Mouse (Mus musculus) CH12.LX (cell line): Measurements from ENCODE around the gene Gria2. TPM values are rescaled to one million over a fixed set of nuclear protein-coding genes. Genes with fewer than 3 reads are reported as not detected.

ENCODE experiments used
- DNase-seq: peaks from one replicate; pipeline ENCODE4 v3.0.0-alpha.2; 2013; ENCODE audit errors: extremely low read depth
- H3K27ac ChIP-seq: 2 replicates; pipeline ENCODE4 v1.5.1; 2012; ENCODE audit warnings: low read depth, mild to moderate bottlenecking, control low read depth, moderate library complexity; ENCODE audit not compliant: insufficient read depth
- H3K27me3 ChIP-seq: replicated peaks from 2 replicates; pipeline ENCODE3; 2012; ENCODE audit warnings: inconsistent platforms
- H3K36me3 ChIP-seq, 2 experiments: replicated peaks in 1 of 2; 2 replicates each; pipeline versions ENCODE3 to v1.6.1; 2012; ENCODE audit warnings: inconsistent platforms in 1 of 2, low read length in 1 of 2, mild to moderate bottlenecking in 1 of 2, mixed read lengths in 1 of 2, moderate library complexity in 1 of 2; ENCODE audit not compliant: control insufficient read depth in 1 of 2, insufficient read depth in 1 of 2
- H3K4me1 ChIP-seq, 2 experiments: 2 replicates each; pipeline ENCODE4 v1.6.1; 2012; ENCODE audit warnings: inconsistent platforms in 1 of 2, moderate library complexity in 1 of 2; ENCODE audit not compliant: insufficient read depth in 2 of 2, control insufficient read depth in 1 of 2
- H3K4me2 ChIP-seq: 2 replicates; pipeline ENCODE4 v1.6.1; 2012; ENCODE audit warnings: low read depth, mild to moderate bottlenecking, control low read depth; ENCODE audit not compliant: poor library complexity, insufficient read depth, severe bottlenecking
- H3K4me3 ChIP-seq, 3 experiments: fragments of 150-350 bp in 1 of 3; sonication (generic) in 1 of 3; replicated peaks in 1 of 3; 2 replicates each; pipeline versions ENCODE3 to v1.5.1; 2011 to 2012; ENCODE audit warnings: low read depth in 2 of 3, low read length in 2 of 3, mild to moderate bottlenecking in 2 of 3, moderate library complexity in 2 of 3, control low read depth in 1 of 3, improper control_type of control experiment in 1 of 3, inconsistent platforms in 1 of 3, mixed read lengths in 1 of 3; ENCODE audit not compliant: poor library complexity in 1 of 3
- H3K79me2 ChIP-seq: replicated peaks from 2 replicates; pipeline ENCODE4 v1.6.1; 2012; ENCODE audit warnings: mild to moderate bottlenecking, moderate library complexity; ENCODE audit not compliant: control insufficient read depth, poor library complexity, insufficient read depth, severe bottlenecking; ENCODE audit errors: extremely low read depth
- H3K9ac ChIP-seq: 2 replicates; pipeline ENCODE4 v1.6.1; 2012; ENCODE audit warnings: low read depth, mild to moderate bottlenecking, control low read depth, moderate library complexity; ENCODE audit not compliant: insufficient read depth
- H3K9me3 ChIP-seq: replicated peaks from 2 replicates; pipeline ENCODE3; 2012; ENCODE audit warnings: low read length, inconsistent platforms, mixed read lengths
- BHLHE40 ChIP-seq: IDR thresholded peaks from 2 replicates; pipeline ENCODE4 v1.6.1; 2011; ENCODE audit warnings: mild to moderate bottlenecking, low read depth, low read length, improper control_type of control experiment
- E2F4 ChIP-seq: IDR thresholded peaks from 2 replicates; pipeline ENCODE4 v1.6.1; 2011; ENCODE audit warnings: low read depth, low read length, improper control_type of control experiment; ENCODE audit not compliant: insufficient replicate concordance
- ELF1 ChIP-seq: IDR thresholded peaks from 2 replicates; pipeline ENCODE4 v1.6.1; 2014; ENCODE audit warnings: low read depth, mild to moderate bottlenecking, inconsistent platforms, low read length, improper control_type of control experiment
- EP300 ChIP-seq: IDR thresholded peaks from 2 replicates; pipeline ENCODE4 v1.6.1; 2011; ENCODE audit warnings: low read length, improper control_type of control experiment
- HCFC1 ChIP-seq: IDR thresholded peaks from 2 replicates; pipeline ENCODE4 v1.6.1; 2012; ENCODE audit warnings: low read depth, mild to moderate bottlenecking, inconsistent platforms, low read length, improper control_type of control experiment
- JUN ChIP-seq: IDR thresholded peaks from 2 replicates; pipeline ENCODE4 v1.6.1; 2011; ENCODE audit warnings: low read depth, mild to moderate bottlenecking, low read length, improper control_type of control experiment, moderate library complexity; ENCODE audit not compliant: insufficient read depth
- JUND ChIP-seq: conservative IDR thresholded peaks from 2 replicates; pipeline ENCODE4 v1.6.1; 2011; ENCODE audit warnings: low read depth, low read length, improper control_type of control experiment
- KAT2A ChIP-seq: IDR thresholded peaks from 2 replicates; pipeline ENCODE4 v1.6.1; 2012; ENCODE audit warnings: low read length, improper control_type of control experiment, inconsistent platforms; ENCODE audit not compliant: insufficient replicate concordance
- MAFK ChIP-seq: IDR thresholded peaks from 2 replicates; pipeline ENCODE4 v1.6.1; 2011; ENCODE audit warnings: low read length, improper control_type of control experiment; ENCODE audit not compliant: insufficient replicate concordance
- MEF2A ChIP-seq: IDR thresholded peaks from 2 replicates; pipeline ENCODE4 v1.6.1; 2014; ENCODE audit warnings: low read depth, mild to moderate bottlenecking, inconsistent platforms, low read length, improper control_type of control experiment, borderline replicate concordance
- MYC ChIP-seq: IDR thresholded peaks from 2 replicates; pipeline ENCODE4 v1.6.1; 2011; ENCODE audit warnings: low read depth, mild to moderate bottlenecking, improper control_type of control experiment, low read length
- POLR2A ChIP-seq: IDR thresholded peaks from 2 replicates; pipeline ENCODE4 v1.6.1; 2011; ENCODE audit warnings: low read depth, mild to moderate bottlenecking, improper control_type of control experiment, low read length
- SIN3A ChIP-seq: IDR thresholded peaks from 2 replicates; pipeline ENCODE4 v1.6.1; 2012; ENCODE audit warnings: low read length, improper control_type of control experiment, inconsistent platforms
- TBP ChIP-seq: conservative IDR thresholded peaks from 2 replicates; pipeline ENCODE4 v1.6.1; 2011; ENCODE audit warnings: low read depth, low read length, improper control_type of control experiment
- UBTF ChIP-seq: IDR thresholded peaks from 2 replicates; pipeline ENCODE4 v1.6.1; 2012; ENCODE audit warnings: low read depth, mild to moderate bottlenecking, inconsistent platforms, low read length, improper control_type of control experiment, moderate library complexity
- USF1 ChIP-seq: IDR thresholded peaks from 2 replicates; pipeline ENCODE4 v1.6.1; 2014; ENCODE audit warnings: low read depth, mild to moderate bottlenecking, inconsistent platforms, low read length, improper control_type of control experiment
- USF2 ChIP-seq: conservative IDR thresholded peaks from 2 replicates; pipeline ENCODE4 v1.6.1; 2011; ENCODE audit warnings: low read depth, low read length, improper control_type of control experiment
- ZMIZ1 ChIP-seq: IDR thresholded peaks from 2 replicates; pipeline ENCODE4 v1.6.1; 2012; ENCODE audit warnings: low read depth, mild to moderate bottlenecking, inconsistent platforms, low read length, improper control_type of control experiment
- dilution Hi-C: fragments of 300-500 bp; cut with MboI; formaldehyde crosslinking; loops from 2 replicates; pipeline ENCODE4 v1.14.3; 2020; ENCODE audit warnings: low sequenced_read_pairs; ENCODE audit not compliant: extremely low pct_unique_long_range_greater_than_20kb, extremely low pct_ligation_motif_present
- in situ Hi-C: fragments of 300-500 bp; cut with MboI; formaldehyde crosslinking; loops from 3 replicates; pipeline ENCODE4 v1.14.3; 2019; ENCODE audit warnings: low sequenced_read_pairs, low pct_ligation_motif_present, low pct_unique_long_range_greater_than_20kb, mixed read lengths
- polyA plus RNA-seq: library from polyadenylated mRNA; unstranded; fragments of >175 nt; gene quantifications from 2 replicates; pipeline ENCODE4 v1.2.1, GENCODE M21; 2012; ENCODE audit warnings: low read depth; ENCODE audit not compliant: insufficient read length
- total RNA-seq, 2 experiments: library from RNA; depleted of rRNA; stranded (reverse); fragments of 300-350 nt in 1 of 2; fragments of >200 nt in 1 of 2; gene quantifications; 2 replicates each; pipeline ENCODE4 v1.2.3; 2012 to 2014

The Gria2 gene
- total and polyA plus RNA-seq, 3 experiments = not detected

DNA sequence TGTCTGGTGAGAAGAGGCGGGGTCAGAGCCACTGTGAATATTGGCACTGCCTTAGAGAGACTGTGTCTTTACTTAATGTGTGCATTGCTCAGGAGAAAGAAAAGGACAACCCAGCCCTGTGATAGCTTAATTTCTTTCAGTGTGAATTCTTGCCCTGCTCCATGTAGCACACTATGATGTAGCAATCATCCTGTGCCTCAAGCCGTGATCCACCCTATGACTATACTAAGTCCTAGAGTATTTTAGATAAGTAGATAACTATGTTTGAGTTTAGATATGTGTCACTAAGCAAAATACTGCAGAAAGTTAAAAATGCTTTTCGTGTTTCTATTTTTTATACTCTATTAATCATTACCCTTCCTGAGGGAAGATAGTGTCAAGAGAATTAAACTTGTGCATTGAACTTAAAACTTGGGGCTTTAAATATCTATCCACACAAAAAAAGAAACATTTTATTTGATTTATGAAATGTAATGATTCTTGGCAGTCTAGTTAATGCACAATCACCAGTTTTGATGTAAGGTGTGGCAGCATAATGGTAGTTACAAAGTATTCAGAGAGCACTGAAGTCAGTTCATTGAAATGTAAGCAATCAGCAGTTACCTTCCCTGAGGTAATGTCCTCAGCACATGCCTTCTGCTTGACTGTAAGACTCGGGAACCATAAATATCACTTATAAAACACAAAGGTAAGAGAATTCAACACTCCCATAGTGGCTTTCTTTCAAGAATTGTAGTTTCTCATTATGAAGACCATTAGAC lies 22.1 kb downstream of the Gria2 start:
- dilution Hi-C loops (no loop called here), in situ Hi-C loops (no loop called here)
- Histone ChIP-seq H3K4me1 (no peaks in the 10 kb centered on the region), H3K4me3 (no peak overlapping the region), H3K79me2 (no peaks in the 10 kb centered on the region), H3K9me3 (no peaks in the 10 kb centered on the region), H3K9ac (no peak overlapping the region), H3K27me3 (no peaks in the 10 kb centered on the region), H3K27ac (no peak overlapping the region), H3K36me3 (no peaks in the 10 kb centered on the region), H3K4me2 (no peak overlapping the region)
- no peak for DNase-seq
- TF ChIP-seq MEF2A = no peak
- no peak for TF ChIP-seq POLR2A
- TF ChIP-seq MAFK = no peak
- TF ChIP-seq TBP = no peak
- no peak for TF ChIP-seq ZMIZ1
- no peak for TF ChIP-seq MYC
- no peak for TF ChIP-seq ELF1
- TF ChIP-seq EP300 = no peak
- no peak for TF ChIP-seq SIN3A
- no peak for TF ChIP-seq KAT2A
- TF ChIP-seq JUND = no peak
- TF ChIP-seq USF2 = no peak
- TF ChIP-seq UBTF = no peak
- TF ChIP-seq E2F4 = no peak
- TF ChIP-seq JUN = no peak

DNA sequence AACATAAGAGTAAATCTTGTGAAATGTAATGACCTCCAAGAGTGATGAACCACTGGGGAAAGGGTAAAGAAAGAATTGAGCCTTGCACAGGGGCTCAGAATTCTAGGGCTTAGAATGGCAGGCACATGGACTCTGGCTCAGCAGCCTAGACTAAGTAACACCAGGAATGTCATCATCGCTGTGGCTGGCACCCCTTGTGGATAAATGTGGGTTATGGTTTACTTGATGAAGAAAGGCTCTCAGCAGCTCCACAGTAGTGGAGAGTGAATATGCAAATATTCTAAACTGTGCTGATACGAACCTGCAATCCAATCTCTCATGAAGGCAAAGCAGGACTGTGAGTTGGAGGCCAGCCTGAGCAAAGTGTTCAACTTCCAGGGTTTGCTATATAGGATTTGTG lies 26.0 kb downstream of the Gria2 start:
- Histone ChIP-seq H3K4me2 (no peak overlapping the region), H3K9ac (no peak overlapping the region), H3K27ac (no peak overlapping the region)
- in situ Hi-C loops = no loop called here
- TF ChIP-seq HCFC1 = no peak
- TF ChIP-seq BHLHE40 = no peak
- no peak for TF ChIP-seq USF1
- TF ChIP-seq, all 38 proteins: peak for 0
- dilution Hi-C loops = no loop called here
- no peak for DNase-seq
- Histone ChIP-seq H3K27me3 (no peaks in the 10 kb centered on the region), H3K36me3 (no peaks in the 10 kb centered on the region), H3K4me3 (no peak overlapping the region), H3K9me3 (no peaks in the 10 kb centered on the region), H3K79me2 (no peaks in the 10 kb centered on the region), H3K4me1 (no peaks in the 10 kb centered on the region)
